Mouse (Mus musculus) E14TG2a.4 (cell line): ENCODE results near the gene Ust.

Experiments used
- H3K27me3 ChIP-seq: 2 replicates; pipeline ENCODE4 v1.6.1; 2014; ENCODE audit warnings: low read length, control low read depth; ENCODE audit not compliant: insufficient read depth
- H3K36me3 ChIP-seq: 2 replicates; pipeline ENCODE4 v1.6.1; 2014; ENCODE audit warnings: low read length, control low read depth; ENCODE audit not compliant: insufficient read depth
- H3K4me1 ChIP-seq: replicated peaks from 2 replicates; pipeline ENCODE4 v1.6.1; 2014; ENCODE audit warnings: low read depth, low read length, control low read depth
- H3K4me3 ChIP-seq: replicated peaks from 2 replicates; pipeline ENCODE4 v1.5.1; 2014; ENCODE audit warnings: mild to moderate bottlenecking, low read length
- H3K9me3 ChIP-seq: 2 replicates; pipeline ENCODE4 v1.6.1; 2014; ENCODE audit warnings: low read length, control low read depth
- CTCF ChIP-seq: conservative IDR thresholded peaks from 2 replicates; pipeline ENCODE4 v1.5.1; 2014; ENCODE audit warnings: low read length
- NANOG ChIP-seq: IDR thresholded peaks from 2 replicates; pipeline ENCODE4 v1.6.1; 2014; ENCODE audit warnings: borderline replicate concordance, low read length, mixed read lengths
- POU5F1 ChIP-seq: IDR thresholded peaks from 2 replicates; pipeline ENCODE4 v1.6.1; 2014; ENCODE audit warnings: low read length, borderline replicate concordance

Ust gene

GRCm38 (mm10) chr10:8290661-8291060 lies 228.0 kb downstream of the Ust start:
- Histone ChIP-seq H3K9me3 (no peaks in the 10 kb centered on the region), H3K4me3 (no peak overlapping the region), H3K4me1 (peaks cover 17% of the 10 kb centered on the region), H3K36me3 (no peaks in the 10 kb centered on the region), H3K27me3 (no peaks in the 10 kb centered on the region)
- TF ChIP-seq NANOG, result no peak
- no peak for TF ChIP-seq POU5F1
- no peak for TF ChIP-seq CTCF

GRCm38 (mm10) chr10:8287350-8287791 lies 231.3 kb downstream of the Ust start:
- 0 out of 2 replicates have a peak overlapping the region, but pooled peaks have one; percentile 7 for H3K4me3 ChIP-seq
- H3K9me3 ChIP-seq, result no peaks in the 10 kb centered on the region
- H3K27me3 ChIP-seq, result no peaks in the 10 kb centered on the region
- H3K4me1 ChIP-seq, result peaks cover 16% of the 10 kb centered on the region
- TF ChIP-seq POU5F1 (no peak), NANOG (no peak), CTCF (no peak)
- H3K36me3 ChIP-seq, result no peaks in the 10 kb centered on the region

- TF ChIP-seq POU5F1 (no peak), CTCF (no peak), NANOG (no peak)
- Histone ChIP-seq H3K36me3 (no peaks in the 10 kb centered on the region), H3K4me1 (peaks cover 14% of the 10 kb centered on the region), H3K4me3 (no peak overlapping the region), H3K9me3 (no peaks in the 10 kb centered on the region), H3K27me3 (no peaks in the 10 kb centered on the region)
These were observed 234.6 kb downstream of the Ust start for GRCm38 (mm10) chr10:8283991-8284390.

DNA sequence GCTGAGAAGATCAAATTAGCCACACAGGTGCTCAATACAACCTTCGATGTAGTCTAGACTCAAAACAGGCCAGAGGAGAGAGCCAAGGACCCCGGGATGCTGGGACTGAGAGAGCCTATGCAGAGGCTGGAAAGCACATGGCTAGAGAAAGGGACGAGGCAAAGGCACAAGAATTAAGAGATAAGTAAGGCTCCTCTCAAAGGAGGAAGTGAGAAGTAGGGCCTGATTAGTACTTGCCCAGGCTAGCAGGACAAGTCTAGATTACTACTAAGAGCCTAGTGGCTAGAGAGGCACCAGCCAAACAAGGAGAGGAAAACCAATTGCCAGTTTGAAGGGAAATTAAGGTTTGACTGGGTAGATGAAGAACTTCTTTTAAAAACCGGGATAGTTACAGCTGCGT lies 241.5 kb downstream of the Ust start:
- Histone ChIP-seq H3K36me3 (no peaks in the 10 kb centered on the region), H3K27me3 (no peaks in the 10 kb centered on the region), H3K9me3 (no peaks in the 10 kb centered on the region), H3K4me1 (peaks cover 6% of the 10 kb centered on the region; the same call in 1 of the 2 replicates), H3K4me3 (no peak overlapping the region)
- no peak for TF ChIP-seq POU5F1
- TF ChIP-seq NANOG, result no peak
- no peak for TF ChIP-seq CTCF

- no peaks in the 10 kb centered on the region for H3K9me3 ChIP-seq
- H3K4me3 ChIP-seq, result no peak overlapping the region
- H3K4me1 ChIP-seq, result 0 out of 2 replicates have a peak, but pooled peaks cover 2% of the 10 kb centered on the region
- H3K27me3 ChIP-seq, result no peaks in the 10 kb centered on the region
- H3K36me3 ChIP-seq, result no peaks in the 10 kb centered on the region
- TF ChIP-seq CTCF (no peak), NANOG (no peak), POU5F1 (no peak)
These were observed 248.9 kb downstream of the Ust start for GRCm38 (mm10) chr10:8269681-8270080.

DNA sequence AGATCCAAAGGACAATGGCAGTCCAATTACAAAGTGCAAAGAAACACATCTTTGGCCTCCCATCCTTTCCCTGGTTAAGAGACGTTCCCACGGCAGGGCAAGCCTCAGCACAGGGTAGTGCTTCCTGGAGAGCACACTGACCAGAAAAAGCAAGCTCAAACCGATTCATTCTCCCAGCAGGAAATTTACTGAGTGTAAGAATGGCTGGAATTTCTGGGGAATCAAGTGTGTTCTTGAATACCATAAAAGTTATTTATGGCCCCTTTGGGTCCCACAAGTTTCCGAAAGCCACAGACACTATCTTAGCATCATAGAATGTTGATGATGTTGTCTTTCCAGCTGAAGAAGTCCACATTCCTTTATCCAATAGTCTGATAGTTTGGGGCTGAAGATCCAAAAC lies 258.9 kb downstream of the Ust start:
- Histone ChIP-seq H3K36me3 (no peaks in the 10 kb centered on the region), H3K4me3 (no peak overlapping the region), H3K9me3 (no peaks in the 10 kb centered on the region), H3K27me3 (no peaks in the 10 kb centered on the region), H3K4me1 (peaks cover 14% of the 10 kb centered on the region; the same call in 1 of the 2 replicates)
- TF ChIP-seq POU5F1, result no peak
- TF ChIP-seq CTCF, result no peak
- TF ChIP-seq NANOG, result no peak

- peaks cover 8% of the 10 kb centered on the region for H3K9me3 ChIP-seq
- no peak overlapping the region for H3K4me3 ChIP-seq
- H3K36me3 ChIP-seq, result no peaks in the 10 kb centered on the region; the same call in 1 of the 2 replicates
- H3K27me3 ChIP-seq, result no peaks in the 10 kb centered on the region
- H3K4me1 ChIP-seq, result no peaks in the 10 kb centered on the region
- TF ChIP-seq NANOG, result no peak
- TF ChIP-seq CTCF, result no peak
- TF ChIP-seq POU5F1, result no peak
These were observed 268.6 kb downstream of the Ust start for GRCm38 (mm10) chr10:8250005-8250404.

- no peak overlapping the region for H3K4me3 ChIP-seq
- H3K27me3 ChIP-seq, result no peaks in the 10 kb centered on the region
- H3K36me3 ChIP-seq, result no peaks in the 10 kb centered on the region; the same call in 1 of the 2 replicates
- TF ChIP-seq NANOG, result no peak
- peak; percentile 62 for TF ChIP-seq CTCF
- H3K9me3 ChIP-seq, result peaks cover 11% of the 10 kb centered on the region
- no peaks in the 10 kb centered on the region for H3K4me1 ChIP-seq
These were observed 276.3 kb downstream of the Ust start for GRCm38 (mm10) chr10:8242336-8242735.

GRCm38 (mm10) chr10:8240703-8241102 lies 277.9 kb downstream of the Ust start:
- peaks cover 9% of the 10 kb centered on the region for H3K9me3 ChIP-seq
- H3K36me3 ChIP-seq, result no peaks in the 10 kb centered on the region; the same call in 1 of the 2 replicates
- no peaks in the 10 kb centered on the region for H3K4me1 ChIP-seq
- no peaks in the 10 kb centered on the region for H3K27me3 ChIP-seq
- no peak overlapping the region for H3K4me3 ChIP-seq
- no peak for TF ChIP-seq NANOG
- TF ChIP-seq POU5F1, result no peak
- no peak for TF ChIP-seq CTCF
